Mouse (Mus musculus): Measurements from ENCODE around the gene Pif1. TPM values are rescaled to one million over a fixed set of nuclear protein-coding genes. Genes with fewer than 3 reads are reported as not detected.
A peak's percentile ranks its signal among the peaks of the same experiment; 100 is the strongest.

The Pif1 gene
- 15.5 and 22.5 TPM in 2 replicates for total RNA-seq (2012; rRNA removed)
- polyA plus RNA-seq (2012; ENCODE audit: insufficient read depth in 1 of 2, insufficient read length in 2 of 2, low read depth in 1 of 2, low replicate concordance in 2 of 2, missing spikeins in 1 of 2), result 10 to 100 TPM in 1 of 2 experiments, not detected in 1; 14.9 TPM

GRCm38 (mm10) chr9:65586406-65587269, at the start of gene Pif1:
TSS of gene Pif1 (plus strand) at chr9:65587160.
- Histone ChIP-seq H3K27me3 (ENCODE audit: control insufficient read depth in 1 of 2, insufficient read depth in 2 of 2, low read length in 2 of 2) (no peaks in the 10 kb centered on the region), H3K36me3 (ENCODE audit: control insufficient read depth in 1 of 2, insufficient read depth in 2 of 2, low read length in 2 of 2) (peaks cover 2 to 18% of the 10 kb centered on the region in 2 experiments; a peak in 3 of 4 replicates), H3K9ac (ENCODE audit: control insufficient read depth, low read depth, low read length, poor library complexity, severe bottlenecking) (peak within 1 kb of the TSS; percentile 94), H3K79me2 (ENCODE audit: control insufficient read depth, insufficient read depth, low read length, poor library complexity) (peaks cover 24% of the 10 kb centered on the region), H3K27ac (ENCODE audit: control insufficient read depth, low read depth, low read length) (peak within 1 kb of the TSS; percentile 95), H3K4me3 (ENCODE audit: control insufficient read depth in 1 of 2, insufficient read depth in 1 of 2, low read depth in 2 of 2, low read length in 2 of 2) (peak within 1 kb of the TSS; percentile 65 to 92), H3K4me1 (ENCODE audit: control insufficient read depth in 1 of 2, insufficient read depth in 2 of 2, low read length in 2 of 2) (peaks cover 5 to 8% of the 10 kb centered on the region in 2 experiments; a peak in 2 of 4 replicates), H3K9me3 (replicated peaks; ENCODE audit: insufficient read depth, low read length) (no peaks in the 10 kb centered on the region)
- peak; percentile 97 for DNase-seq (ENCODE audit: low read depth, low spot score)
- TF ChIP-seq ZNF384 (IDR thresholded peaks at IDR 0.05; ENCODE audit: low read depth, low read length), result peak; percentile 90
- peak; percentile 92 for TF ChIP-seq NELFE (IDR thresholded peaks at IDR 0.05; ENCODE audit: low read depth, low read length)
- peak; percentile 18; the same call in 1 of the 2 replicates for TF ChIP-seq CHD2 (IDR thresholded peaks at IDR 0.05; ENCODE audit: low read length)
- TF ChIP-seq TAL1 (IDR thresholded peaks at IDR 0.05; ENCODE audit: low read length), result no peak
- no peak for TF ChIP-seq GABPA (IDR thresholded peaks at IDR 0.05; ENCODE audit: low read depth, low read length)
- no peak for TF ChIP-seq KAT2A (conservative IDR thresholded peaks at IDR 0.05; ENCODE audit: low read depth, low read length)
- TF ChIP-seq HCFC1 (IDR thresholded peaks at IDR 0.05; ENCODE audit: low read depth, low read length), result peak; percentile 42; the same call in 1 of the 2 replicates
- no peak for TF ChIP-seq E2F4 (IDR thresholded peaks at IDR 0.05; ENCODE audit: borderline replicate concordance, low read depth, low read length)
- no peak; the same call in 1 of the 2 replicates for TF ChIP-seq MYC (IDR thresholded peaks at IDR 0.05; ENCODE audit: low read depth, low read length)
- peak; percentile 89 for TF ChIP-seq ZMIZ1 (IDR thresholded peaks at IDR 0.05; ENCODE audit: low read depth, low read length)
- TF ChIP-seq USF2 (IDR thresholded peaks at IDR 0.05; ENCODE audit: borderline replicate concordance in 1 of 2, insufficient read depth in 1 of 2, low read depth in 1 of 2, low read length in 2 of 2), result no peak
- TF ChIP-seq TBP (IDR thresholded peaks at IDR 0.05; ENCODE audit: low read depth, low read length), result peak; percentile 95
- peak; percentile 60; the same call in 1 of the 2 replicates for TF ChIP-seq MAX (IDR thresholded peaks at IDR 0.05; ENCODE audit: low read length)
- 0 out of 2 replicates have a peak, but pooled peaks have one; percentile 4 for TF ChIP-seq ETS1 (IDR thresholded peaks at IDR 0.05; ENCODE audit: low read depth, low read length)
- TF ChIP-seq BHLHE40 (IDR thresholded peaks at IDR 0.05; ENCODE audit: borderline replicate concordance, low read depth, low read length), result no peak
- peak; percentile 65 for TF ChIP-seq TCF12 (IDR thresholded peaks at IDR 0.05; ENCODE audit: low read depth, low read length)
- TF ChIP-seq ELF1 (IDR thresholded peaks at IDR 0.05; ENCODE audit: low read depth, low read length), result peak; percentile 70
- TF ChIP-seq POLR2AphosphoS2 (IDR thresholded peaks at IDR 0.05; ENCODE audit: low read length), result peak; percentile 92
- TF ChIP-seq POLR2AphosphoS5 (IDR thresholded peaks at IDR 0.05; ENCODE audit: borderline replicate concordance, low read depth, low read length), result no peak
- no peak for TF ChIP-seq RAD21 (IDR thresholded peaks at IDR 0.05; ENCODE audit: low read depth, low read length)
- TF ChIP-seq RCOR1 (IDR thresholded peaks at IDR 0.05; ENCODE audit: low read depth, low read length), result 0 out of 2 replicates have a peak, but pooled peaks have one; percentile 47
- TF ChIP-seq USF1 (IDR thresholded peaks at IDR 0.05; ENCODE audit: low read depth, low read length), result no peak
- TF ChIP-seq SIN3A (IDR thresholded peaks at IDR 0.05; ENCODE audit: low read length), result peak; percentile 98; the same call in 1 of the 2 replicates
- peak; percentile 88 for TF ChIP-seq MXI1 (IDR thresholded peaks at IDR 0.05; ENCODE audit: low read depth, low read length)
- TF ChIP-seq POLR2A (IDR thresholded peaks at IDR 0.05; ENCODE audit: control insufficient read depth in 1 of 2, insufficient read depth in 1 of 2, low read depth in 1 of 2, low read length in 2 of 2, poor library complexity in 1 of 2), result peak; percentile 49 to 91; a peak in 3 of 4 replicates
- TF ChIP-seq MYB (IDR thresholded peaks at IDR 0.05; ENCODE audit: low read depth, low read length), result no peak

Measured in MEL (cell line).